Mouse (Mus musculus): Measurements from ENCODE around the gene Cdk7. TPM values are rescaled to one million over a fixed set of nuclear protein-coding genes. Genes with fewer than 3 reads are reported as not detected.
A peak's percentile ranks its signal among the peaks of the same experiment; 100 is the strongest.

Cdk7 gene
- polyA plus RNA-seq, 1 experiment from 2014 or later = 35.8 TPM

DNA sequence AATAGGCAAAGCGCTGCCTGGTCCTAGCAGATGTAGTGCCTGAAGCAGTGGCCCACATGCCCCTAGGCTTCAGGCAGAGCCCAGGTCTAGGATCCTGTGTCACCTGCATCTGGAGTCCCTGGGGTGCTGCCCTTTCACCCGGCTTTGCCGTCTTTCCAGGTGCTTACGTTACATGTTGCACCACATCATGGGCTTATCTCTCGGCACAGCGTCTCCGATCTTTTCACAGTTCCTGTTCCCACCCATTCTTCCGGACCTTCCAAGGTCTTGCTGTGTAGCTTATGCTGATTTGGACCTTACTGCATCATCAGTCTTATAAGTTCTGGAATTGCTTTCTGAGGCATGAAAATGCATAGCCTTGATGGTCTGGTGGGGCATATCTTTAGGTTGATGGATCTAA lies 21.8 kb upstream of the Cdk7 start:
- ATAC-seq = no peak
- Histone ChIP-seq H3K4me2 (ENCODE audit: low read length) (no peak overlapping the region), H3K27ac (ENCODE audit: low read depth, low read length) (no peak overlapping the region), H3K36me3 (ENCODE audit: control insufficient read depth, insufficient read depth, low read length) (no peaks in the 10 kb centered on the region), H3K9ac (ENCODE audit: low read depth, low read length) (no peak overlapping the region), H3K27me3 (replicated peaks; ENCODE audit: control insufficient read depth, insufficient read depth, low read length) (no peaks in the 10 kb centered on the region), H3K4me1 (ENCODE audit: control insufficient read depth, insufficient read depth, low read depth, low read length) (no peaks in the 10 kb centered on the region), H3K4me3 (ENCODE audit: low read length) (no peak overlapping the region), H3K9me3 (ENCODE audit: control insufficient read depth, low read length) (no peaks in the 10 kb centered on the region)
- 84% methylated on average over 8 of the region's 8 CpGs for WGBS

DNA sequence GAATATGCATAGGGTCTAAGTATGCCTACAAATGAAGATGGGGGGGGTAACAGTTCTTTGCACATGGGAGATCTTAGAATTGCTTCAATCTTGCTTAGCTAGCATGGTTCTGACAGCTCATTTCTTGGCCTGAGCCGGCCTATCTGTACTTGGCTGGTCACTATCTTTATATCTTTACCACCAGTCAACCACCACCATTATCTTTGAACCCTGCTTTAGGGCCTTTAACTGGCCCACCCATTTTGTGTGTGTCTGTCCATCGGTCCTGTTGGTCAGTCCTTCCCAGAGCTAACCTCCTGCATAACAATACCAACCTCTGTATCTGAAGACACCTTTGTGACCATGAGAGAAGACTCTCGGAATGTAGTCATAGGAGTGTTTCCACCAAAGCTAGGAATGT lies 20.7 kb upstream of the Cdk7 start:
- H3K4me3 ChIP-seq (ENCODE audit: low read length) = no peak overlapping the region
- WGBS = 86% methylated on average over 3 of the region's 3 CpGs
- no peaks in the 10 kb centered on the region for H3K9me3 ChIP-seq (ENCODE audit: control insufficient read depth, low read length)
- H3K36me3 ChIP-seq (ENCODE audit: control insufficient read depth, insufficient read depth, low read length) = no peaks in the 10 kb centered on the region
- no peak overlapping the region for H3K4me2 ChIP-seq (ENCODE audit: low read length)
- H3K27ac ChIP-seq (ENCODE audit: low read depth, low read length) = no peak overlapping the region
- H3K27me3 ChIP-seq (replicated peaks; ENCODE audit: control insufficient read depth, insufficient read depth, low read length) = no peaks in the 10 kb centered on the region
- H3K4me1 ChIP-seq (ENCODE audit: control insufficient read depth, insufficient read depth, low read depth, low read length) = no peaks in the 10 kb centered on the region
- H3K9ac ChIP-seq (ENCODE audit: low read depth, low read length) = no peak overlapping the region
- no peak for ATAC-seq

DNA sequence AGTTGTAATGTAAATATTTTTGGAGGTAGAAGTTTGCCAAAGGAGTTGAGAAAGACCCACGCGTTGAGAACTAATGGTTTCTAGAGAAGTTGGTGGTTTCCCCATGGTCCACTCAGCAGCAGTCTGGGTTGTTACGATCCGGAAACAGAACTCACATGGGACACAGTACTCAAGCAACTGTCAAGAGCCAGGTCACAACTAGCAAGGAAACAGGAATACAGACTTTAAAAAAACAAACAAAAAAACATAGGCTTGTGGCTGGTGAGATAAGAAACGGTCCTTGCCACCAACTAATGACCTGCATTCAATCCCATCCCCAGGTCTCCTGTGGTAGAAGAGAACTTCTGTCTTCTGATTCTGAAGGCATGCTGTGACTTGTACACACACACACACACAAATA lies 20.1 kb upstream of the Cdk7 start:
- H3K36me3 ChIP-seq (ENCODE audit: control insufficient read depth, insufficient read depth, low read length) = no peaks in the 10 kb centered on the region
- H3K4me3 ChIP-seq (ENCODE audit: low read length) = no peak overlapping the region
- no peaks in the 10 kb centered on the region for H3K4me1 ChIP-seq (ENCODE audit: control insufficient read depth, insufficient read depth, low read depth, low read length)
- no peaks in the 10 kb centered on the region for H3K27me3 ChIP-seq (replicated peaks; ENCODE audit: control insufficient read depth, insufficient read depth, low read length)
- no peaks in the 10 kb centered on the region for H3K9me3 ChIP-seq (ENCODE audit: control insufficient read depth, low read length)
- no peak overlapping the region for H3K4me2 ChIP-seq (ENCODE audit: low read length)
- ATAC-seq = no peak
- WGBS = 90% methylated on average over 5 of the region's 5 CpGs
- no peak overlapping the region for H3K27ac ChIP-seq (ENCODE audit: low read depth, low read length)
- H3K9ac ChIP-seq (ENCODE audit: low read depth, low read length) = no peak overlapping the region

DNA sequence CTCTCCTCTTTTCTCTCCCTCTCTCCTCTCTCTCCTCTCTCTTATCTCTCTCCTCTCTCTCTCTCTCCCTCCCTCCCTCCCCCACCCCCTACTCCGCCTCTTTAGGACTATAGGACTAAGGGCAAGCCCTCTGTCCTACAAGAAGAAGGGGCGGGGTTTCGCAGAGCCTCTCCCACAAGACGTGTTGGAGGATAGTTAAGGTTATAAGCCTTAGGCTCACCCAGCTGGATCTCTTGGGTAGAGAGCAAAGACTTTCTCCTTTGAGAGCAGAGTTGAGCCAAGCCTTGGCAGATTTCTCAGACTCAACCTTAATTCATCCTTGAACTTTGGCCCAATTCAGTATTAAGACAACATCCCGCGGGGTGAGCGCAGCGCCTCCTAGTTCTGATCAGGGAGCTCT lies 17.9 kb upstream of the Cdk7 start:
- no peaks in the 10 kb centered on the region for H3K36me3 ChIP-seq (ENCODE audit: control insufficient read depth, insufficient read depth, low read length)
- H3K9ac ChIP-seq (ENCODE audit: low read depth, low read length) = no peak overlapping the region
- 47% methylated on average over 8 of the region's 8 CpGs for WGBS
- ATAC-seq = no peak
- H3K27ac ChIP-seq (ENCODE audit: low read depth, low read length) = no peak overlapping the region
- no peaks in the 10 kb centered on the region for H3K27me3 ChIP-seq (replicated peaks; ENCODE audit: control insufficient read depth, insufficient read depth, low read length)
- no peak overlapping the region for H3K4me2 ChIP-seq (ENCODE audit: low read length)
- peaks cover 4% of the 10 kb centered on the region for H3K4me1 ChIP-seq (ENCODE audit: control insufficient read depth, insufficient read depth, low read depth, low read length)
- H3K9me3 ChIP-seq (ENCODE audit: control insufficient read depth, low read length) = no peaks in the 10 kb centered on the region
- no peak overlapping the region for H3K4me3 ChIP-seq (ENCODE audit: low read length)

DNA sequence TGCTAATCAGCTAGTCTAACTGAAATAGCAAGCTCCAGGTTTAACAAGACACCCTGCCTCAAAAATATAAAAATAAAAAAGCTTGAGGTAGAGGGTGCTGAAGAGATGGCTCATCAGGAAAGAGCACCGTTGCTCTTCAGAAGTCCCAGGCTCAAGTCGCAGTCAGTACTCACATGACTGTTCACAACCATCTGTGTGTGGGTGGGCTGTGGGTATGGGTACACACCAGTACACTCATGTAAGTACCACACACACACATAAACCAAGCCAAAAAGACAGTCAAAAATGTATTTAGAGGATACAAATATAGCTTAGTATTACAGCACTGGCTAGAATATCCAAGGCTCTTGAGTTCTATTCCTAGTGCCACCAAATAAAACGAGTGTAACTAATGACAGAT lies 15.4 kb upstream of the Cdk7 start:
- Histone ChIP-seq H3K4me1 (ENCODE audit: control insufficient read depth, insufficient read depth, low read depth, low read length) (peaks cover 11% of the 10 kb centered on the region), H3K4me3 (ENCODE audit: low read length) (no peak overlapping the region), H3K27ac (ENCODE audit: low read depth, low read length) (no peak overlapping the region), H3K27me3 (replicated peaks; ENCODE audit: control insufficient read depth, insufficient read depth, low read length) (no peaks in the 10 kb centered on the region), H3K4me2 (ENCODE audit: low read length) (no peak overlapping the region), H3K9ac (ENCODE audit: low read depth, low read length) (no peak overlapping the region), H3K36me3 (ENCODE audit: control insufficient read depth, insufficient read depth, low read length) (no peaks in the 10 kb centered on the region), H3K9me3 (ENCODE audit: control insufficient read depth, low read length) (no peaks in the 10 kb centered on the region)
- no peak for ATAC-seq
- WGBS = 84% methylated on average over 3 of the region's 3 CpGs

DNA sequence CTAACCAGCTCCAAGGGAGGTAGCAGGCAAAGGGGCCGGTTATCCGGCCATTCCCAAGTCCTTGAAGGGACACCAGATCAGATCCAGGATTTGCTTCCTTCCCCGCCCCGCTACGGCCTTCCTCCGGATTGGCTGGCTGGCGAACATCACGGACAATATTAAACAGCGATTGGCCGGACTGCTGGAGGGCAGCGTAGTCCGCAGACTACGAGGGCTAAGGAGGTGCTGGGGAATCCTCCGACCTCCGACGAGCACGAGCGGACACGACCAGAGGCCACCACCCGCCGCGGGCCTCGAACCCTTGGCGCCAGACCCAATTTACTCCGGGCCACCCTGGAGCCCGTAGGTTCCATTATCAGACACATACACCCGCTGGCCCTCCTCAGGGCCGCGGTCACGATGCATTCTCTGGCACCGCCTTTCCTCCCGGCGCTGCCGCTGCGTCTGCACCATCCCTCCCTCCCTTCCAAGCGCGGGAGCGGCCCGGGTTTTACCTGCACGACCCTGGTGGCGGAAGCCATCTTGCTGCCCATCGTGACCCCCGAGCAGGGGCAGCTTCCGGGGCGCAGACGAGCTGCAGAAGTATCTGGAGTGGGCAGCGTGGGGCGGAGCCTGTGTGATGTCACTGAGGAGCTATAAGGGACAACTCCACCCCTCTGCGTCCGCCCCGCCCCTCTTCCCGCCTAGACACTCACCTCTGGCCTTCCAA lies 13.5 kb upstream of the Cdk7 start, which contains the start of gene Mrps36:
Gene Mrps36, minus strand, starts transcription at position 624 of the 709 bp plus-strand sequence.
- ATAC-seq = peak; percentile 98
- H3K27ac ChIP-seq (ENCODE audit: low read depth, low read length) = peak within 1 kb of the TSS; percentile 97
- H3K4me1 ChIP-seq (ENCODE audit: control insufficient read depth, insufficient read depth, low read depth, low read length) = peaks cover 11% of the 10 kb centered on the region
- H3K4me2 ChIP-seq (ENCODE audit: low read length) = peak within 1 kb of the TSS; percentile 67
- no peaks in the 10 kb centered on the region for H3K27me3 ChIP-seq (replicated peaks; ENCODE audit: control insufficient read depth, insufficient read depth, low read length)
- H3K9ac ChIP-seq (ENCODE audit: low read depth, low read length) = peak within 1 kb of the TSS; percentile 93
- peak within 1 kb of the TSS; percentile 90 for H3K4me3 ChIP-seq (ENCODE audit: low read length)
- under 1% methylated on average over 52 of the region's 52 CpGs for WGBS
- no peaks in the 10 kb centered on the region for H3K9me3 ChIP-seq (ENCODE audit: control insufficient read depth, low read length)
- no peaks in the 10 kb centered on the region for H3K36me3 ChIP-seq (ENCODE audit: control insufficient read depth, insufficient read depth, low read length)

DNA sequence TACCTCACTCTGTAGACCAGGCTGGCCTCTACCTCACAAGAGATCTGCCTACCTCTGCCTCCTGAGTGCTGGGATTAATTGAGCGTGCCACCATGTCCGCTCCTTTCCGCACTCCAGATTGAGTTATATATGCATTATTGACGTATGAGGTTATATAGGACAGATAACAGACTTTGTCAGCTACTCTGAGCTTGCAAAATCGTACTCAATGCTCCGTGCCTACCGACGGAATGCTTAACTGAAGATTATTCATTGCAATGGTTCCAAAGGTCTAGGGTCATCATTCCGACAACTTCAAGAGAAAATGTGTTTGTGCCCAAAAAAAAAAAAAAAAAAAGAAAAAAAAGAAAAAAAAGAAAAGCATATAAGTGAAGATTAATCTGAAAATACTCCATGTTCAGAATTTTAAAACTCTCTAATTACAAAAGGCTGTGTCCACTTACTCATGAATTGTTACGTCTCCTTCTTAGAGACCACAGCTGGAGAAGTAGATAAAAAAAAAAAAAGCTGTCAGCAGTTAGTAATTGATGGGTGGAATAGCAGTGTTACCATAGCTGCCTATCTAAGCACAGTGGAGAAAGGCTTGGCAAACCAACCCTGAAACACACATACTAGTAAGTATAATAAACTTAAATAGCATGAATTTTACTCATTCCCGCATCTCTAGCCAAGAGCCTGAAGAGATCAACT lies 12.8 kb upstream of the Cdk7 start:
- Histone ChIP-seq H3K4me3 (ENCODE audit: low read length) (peak overlapping the region; percentile 90), H3K9ac (ENCODE audit: low read depth, low read length) (peak overlapping the region; percentile 93), H3K9me3 (ENCODE audit: control insufficient read depth, low read length) (no peaks in the 10 kb centered on the region), H3K36me3 (ENCODE audit: control insufficient read depth, insufficient read depth, low read length) (no peaks in the 10 kb centered on the region), H3K4me2 (ENCODE audit: low read length) (peak overlapping the region; percentile 67), H3K4me1 (ENCODE audit: control insufficient read depth, insufficient read depth, low read depth, low read length) (peaks cover 11% of the 10 kb centered on the region), H3K27ac (ENCODE audit: low read depth, low read length) (peak overlapping the region; percentile 97), H3K27me3 (replicated peaks; ENCODE audit: control insufficient read depth, insufficient read depth, low read length) (no peaks in the 10 kb centered on the region)
- ATAC-seq = peak; percentile 69
- 59% methylated on average over 11 of the region's 11 CpGs for WGBS

DNA sequence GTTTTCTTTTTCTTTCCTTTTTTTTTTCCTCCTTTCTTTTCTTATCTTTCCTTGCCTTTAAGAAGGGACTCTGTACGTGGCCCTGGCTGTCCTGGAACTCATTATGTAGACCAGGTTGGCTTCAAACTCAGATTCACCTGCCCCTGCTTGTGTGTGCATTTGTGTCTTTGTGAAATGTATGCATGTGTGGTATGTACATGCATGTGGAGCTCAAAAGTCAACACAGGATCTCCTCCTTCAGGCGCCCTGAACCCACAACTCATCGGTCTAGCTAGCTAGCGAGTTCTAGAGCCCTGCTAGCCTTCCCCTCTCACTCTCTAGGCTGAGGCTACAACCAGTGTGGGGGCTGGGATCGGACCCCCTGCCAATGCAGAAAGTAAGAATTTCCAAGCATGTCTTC lies 12.1 kb upstream of the Cdk7 start:
- no peaks in the 10 kb centered on the region for H3K9me3 ChIP-seq (ENCODE audit: control insufficient read depth, low read length)
- no peak overlapping the region for H3K4me3 ChIP-seq (ENCODE audit: low read length)
- WGBS = 95% methylated on average over 5 of the region's 5 CpGs
- H3K27ac ChIP-seq (ENCODE audit: low read depth, low read length) = no peak overlapping the region
- H3K4me2 ChIP-seq (ENCODE audit: low read length) = no peak overlapping the region; the same call in 1 of the 2 replicates
- H3K36me3 ChIP-seq (ENCODE audit: control insufficient read depth, insufficient read depth, low read length) = 0 out of 2 replicates have a peak, but pooled peaks cover 2% of the 10 kb centered on the region
- ATAC-seq = no peak
- H3K9ac ChIP-seq (ENCODE audit: low read depth, low read length) = no peak overlapping the region
- no peaks in the 10 kb centered on the region for H3K27me3 ChIP-seq (replicated peaks; ENCODE audit: control insufficient read depth, insufficient read depth, low read length)
- H3K4me1 ChIP-seq (ENCODE audit: control insufficient read depth, insufficient read depth, low read depth, low read length) = peaks cover 11% of the 10 kb centered on the region

DNA sequence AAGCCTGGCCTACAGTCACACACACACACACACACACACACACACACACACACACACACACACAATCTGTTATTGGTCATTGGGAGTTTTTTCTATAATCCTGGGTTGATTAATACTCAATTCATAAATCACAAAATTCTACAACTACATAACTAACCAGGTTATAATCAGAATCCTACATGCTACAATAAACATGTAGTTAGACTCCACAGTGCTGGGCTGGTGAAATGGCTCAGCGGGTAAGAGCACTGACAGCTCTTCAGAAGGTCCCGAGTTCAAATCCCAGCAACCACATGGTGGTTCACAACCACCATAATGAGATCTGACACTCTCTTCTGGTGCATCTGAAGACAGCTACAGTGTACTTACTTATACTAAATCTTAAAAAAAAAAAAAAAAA lies 2.0 kb upstream of the Cdk7 start:
- Histone ChIP-seq H3K9ac (ENCODE audit: low read depth, low read length) (no peak overlapping the region), H3K4me3 (ENCODE audit: low read length) (no peak overlapping the region), H3K27ac (ENCODE audit: low read depth, low read length) (no peak overlapping the region), H3K27me3 (replicated peaks; ENCODE audit: control insufficient read depth, insufficient read depth, low read length) (no peaks in the 10 kb centered on the region), H3K4me1 (ENCODE audit: control insufficient read depth, insufficient read depth, low read depth, low read length) (peaks cover 11% of the 10 kb centered on the region), H3K9me3 (ENCODE audit: control insufficient read depth, low read length) (no peaks in the 10 kb centered on the region), H3K4me2 (ENCODE audit: low read length) (no peak overlapping the region), H3K36me3 (ENCODE audit: control insufficient read depth, insufficient read depth, low read length) (0 out of 2 replicates have a peak, but pooled peaks cover 4% of the 10 kb centered on the region)
- 92% methylated on average over 2 of the region's 2 CpGs for WGBS
- no peak for ATAC-seq

Measured in hindbrain, embryonic 16.5 days (tissue).